Mouse (Mus musculus) CH12.LX (cell line): ENCODE results near the gene Grb10.

Experiments used
- CHD2 ChIP-seq: IDR thresholded peaks from 2 replicates; pipeline ENCODE4 v1.6.1; 2011; ENCODE audit warnings: low read length, improper control_type of control experiment
- CTCF ChIP-seq, 2 experiments: IDR thresholded peaks in 1 of 2; conservative IDR thresholded peaks in 1 of 2; 2 replicates each; pipeline ENCODE4 v1.5.1; 2011 to 2012; ENCODE audit warnings: low read depth in 2 of 2, low read length in 2 of 2, improper control_type of control experiment in 1 of 2, inconsistent platforms in 1 of 2, mild to moderate bottlenecking in 1 of 2, moderate library complexity in 1 of 2
- EP300 ChIP-seq: IDR thresholded peaks from 2 replicates; pipeline ENCODE4 v1.6.1; 2011; ENCODE audit warnings: low read length, improper control_type of control experiment
- POLR2A ChIP-seq: IDR thresholded peaks from 2 replicates; pipeline ENCODE4 v1.6.1; 2011; ENCODE audit warnings: low read depth, mild to moderate bottlenecking, improper control_type of control experiment, low read length

DNA sequence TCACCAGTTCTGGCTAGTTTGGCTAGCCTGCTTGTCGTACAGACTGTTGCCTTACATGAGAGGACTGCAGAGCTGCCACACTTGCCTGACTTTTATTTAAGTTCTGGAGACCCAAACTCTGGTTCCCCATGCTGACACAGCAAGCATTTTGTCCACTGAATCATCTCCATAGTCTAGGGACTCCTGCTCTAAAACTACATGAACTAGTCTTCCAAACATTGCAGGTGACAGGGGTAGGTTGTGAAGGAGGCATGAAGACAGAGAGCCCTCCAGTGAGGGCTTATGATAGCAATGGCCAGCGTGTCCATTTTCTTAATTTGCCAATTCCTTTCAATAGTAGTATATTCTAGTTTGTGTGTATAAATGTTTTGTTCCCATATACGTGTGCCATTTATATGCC, 109.4 kb downstream of the Grb10 start:
- TF ChIP-seq POLR2A (no peak), CTCF (conservative IDR thresholded peaks at IDR 0.05 in 1 of 2, IDR thresholded peaks at IDR 0.05 in 1 of 2; ENCODE audit: low read depth in 2 of 2, low read length in 2 of 2) (no peak), EP300 (no peak), CHD2 (no peak)
